Mouse (Mus musculus): ENCODE results near the gene Thrap3. TPM values are rescaled to one million over a fixed set of nuclear protein-coding genes. Genes with fewer than 3 reads are reported as not detected.
A peak's percentile ranks its signal among the peaks of the same experiment; 100 is the strongest.

Gene Thrap3
- total RNA-seq, 4 experiments from 2014 or later: 203 to 250 (median 221) TPM

- DNase-seq: no peak
Measured at GRCm38 (mm10) chr4:126163685-126164084, 38.9 kb downstream of the Thrap3 start.

- no peak for DNase-seq
Measured at GRCm38 (mm10) chr4:126163067-126163659, 39.4 kb downstream of the Thrap3 start, which contains the start of gene Sh3d21. Sh3d21 (minus strand) TSS chr4:126163491.

- DNase-seq: peak; percentile 89
Measured at GRCm38 (mm10) chr4:126162544-126163066, 40.0 kb downstream of the Thrap3 start.

- DNase-seq: no peak
Measured at GRCm38 (mm10) chr4:126161986-126162385, 40.6 kb downstream of the Thrap3 start.

GRCm38 (mm10) chr4:126161456-126161855 lies 41.1 kb downstream of the Thrap3 start:
- DNase-seq: no peak

- no peak for DNase-seq
Measured at GRCm38 (mm10) chr4:126160981-126161380, 41.6 kb downstream of the Thrap3 start.

- DNase-seq: no peak
Measured at GRCm38 (mm10) chr4:126159455-126159854, 43.1 kb downstream of the Thrap3 start.

- no peak for DNase-seq
Measured at GRCm38 (mm10) chr4:126157562-126157961, 45.0 kb downstream of the Thrap3 start.

- no peak for DNase-seq
Measured at GRCm38 (mm10) chr4:126156617-126157016, 45.9 kb downstream of the Thrap3 start.

- no peak for DNase-seq
Measured at GRCm38 (mm10) chr4:126155869-126156268, 46.7 kb downstream of the Thrap3 start.

- no peak for DNase-seq
Measured at GRCm38 (mm10) chr4:126155183-126155582, 47.4 kb downstream of the Thrap3 start.

GRCm38 (mm10) chr4:126152864-126153263 lies 49.7 kb downstream of the Thrap3 start:
- no peak for DNase-seq

GRCm38 (mm10) chr4:126151701-126152440 lies 50.7 kb downstream of the Thrap3 start:
- DNase-seq: no peak

GRCm38 (mm10) chr4:126150949-126151320 lies 51.6 kb downstream of the Thrap3 start:
- no peak for DNase-seq

- DNase-seq: peak; percentile 72
Measured at GRCm38 (mm10) chr4:126150297-126150948, 52.1 kb downstream of the Thrap3 start.

GRCm38 (mm10) chr4:126149798-126150197 lies 52.8 kb downstream of the Thrap3 start:
- no peak for DNase-seq

- no peak for DNase-seq
Measured at GRCm38 (mm10) chr4:126149041-126149676, 53.4 kb downstream of the Thrap3 start.

- peak; percentile 50 for DNase-seq
Measured at GRCm38 (mm10) chr4:126148161-126148961, 54.2 kb downstream of the Thrap3 start.

- DNase-seq: peak; percentile 62
Measured at GRCm38 (mm10) chr4:126147533-126148160, 54.9 kb downstream of the Thrap3 start, which contains the start of gene Eva1b. Eva1b (plus strand) TSS chr4:126147744.

- DNase-seq: no peak
Measured at GRCm38 (mm10) chr4:126146974-126147532, 55.5 kb downstream of the Thrap3 start.

- DNase-seq: no peak
Measured at GRCm38 (mm10) chr4:126145396-126145795, 57.2 kb downstream of the Thrap3 start.

Measured in adrenal gland, adult 8-10 months (tissue).